Mouse (Mus musculus): Measurements from ENCODE around the gene Myadml2. TPM values are rescaled to one million over a fixed set of nuclear protein-coding genes. Genes with fewer than 3 reads are reported as not detected.

Myadml2 gene
- polyA plus RNA-seq, 1 experiment: not detected

DNA sequence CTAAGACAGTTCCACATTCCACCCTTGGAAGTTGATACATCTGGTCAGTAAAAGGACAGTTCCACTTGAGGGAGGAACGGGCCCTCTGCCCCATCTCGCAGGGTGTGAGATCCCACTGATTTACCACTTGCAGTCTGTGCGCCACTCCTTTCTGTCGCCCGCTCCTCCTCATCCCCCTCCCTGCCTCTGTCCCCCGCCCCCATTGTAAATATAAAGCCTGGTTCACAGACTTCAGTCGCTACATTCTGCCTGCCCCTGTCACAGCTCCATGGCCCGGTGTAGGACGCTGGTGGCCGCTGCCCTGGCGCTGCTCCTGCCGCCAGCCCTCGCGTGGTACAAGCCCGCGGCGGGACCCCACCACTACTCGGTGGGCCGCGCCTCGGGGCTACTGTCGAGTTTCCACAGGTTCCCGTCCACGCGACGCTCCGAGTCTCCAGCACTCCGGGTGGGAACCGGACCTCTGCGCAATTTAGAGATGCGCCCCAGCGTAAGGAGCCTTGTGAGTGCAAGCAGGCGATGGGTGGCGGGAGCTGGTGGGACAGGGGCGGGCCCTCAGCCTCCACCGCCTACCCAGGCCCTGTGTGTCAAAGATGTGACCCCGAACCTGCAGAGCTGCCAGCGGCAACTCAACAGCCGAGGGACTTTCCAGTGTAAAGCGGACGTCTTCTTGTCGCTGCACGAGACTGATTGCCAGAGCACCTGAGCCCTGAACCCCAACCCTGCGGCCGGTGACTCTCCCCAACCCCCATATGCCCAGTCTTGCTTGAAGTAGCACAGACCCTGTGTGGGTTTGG, 39.5 kb downstream of the Myadml2 start, which contains the start of gene Npb:
Gene Npb (plus strand): TSS at position 237 of the 794 bp plus-strand sequence.
- peaks cover 22% of the 10 kb centered on the region for H3K36me3 ChIP-seq (ENCODE audit: control insufficient read depth, insufficient read depth, low read length, poor library complexity, severe bottlenecking)
- TF ChIP-seq EP300 (IDR thresholded peaks at IDR 0.05; ENCODE audit: insufficient read depth, low read depth, low read length) (no peak), POLR2A (IDR thresholded peaks at IDR 0.05; ENCODE audit: insufficient read depth, low read length) (no peak), CTCF (IDR thresholded peaks at IDR 0.05; ENCODE audit: low read depth, low read length) (no peak)
- H3K27ac ChIP-seq (ENCODE audit: insufficient read depth, low read length): no peak within 1 kb of the TSS
- peak within 1 kb of the TSS; percentile 28 for H3K4me3 ChIP-seq (ENCODE audit: low read depth, low read length)
- no peaks in the 10 kb centered on the region for H3K9me3 ChIP-seq (replicated peaks; ENCODE audit: control insufficient read depth, insufficient read depth, low read length, poor library complexity, severe bottlenecking)
- H3K4me1 ChIP-seq (ENCODE audit: control insufficient read depth, insufficient read depth, low read length): no peaks in the 10 kb centered on the region
- H3K9ac ChIP-seq (ENCODE audit: low read depth, poor library complexity, severe bottlenecking): peak within 1 kb of the TSS; percentile 61
- H3K27me3 ChIP-seq (ENCODE audit: control insufficient read depth, insufficient read depth, low read length, poor library complexity, severe bottlenecking): no peaks in the 10 kb centered on the region

DNA sequence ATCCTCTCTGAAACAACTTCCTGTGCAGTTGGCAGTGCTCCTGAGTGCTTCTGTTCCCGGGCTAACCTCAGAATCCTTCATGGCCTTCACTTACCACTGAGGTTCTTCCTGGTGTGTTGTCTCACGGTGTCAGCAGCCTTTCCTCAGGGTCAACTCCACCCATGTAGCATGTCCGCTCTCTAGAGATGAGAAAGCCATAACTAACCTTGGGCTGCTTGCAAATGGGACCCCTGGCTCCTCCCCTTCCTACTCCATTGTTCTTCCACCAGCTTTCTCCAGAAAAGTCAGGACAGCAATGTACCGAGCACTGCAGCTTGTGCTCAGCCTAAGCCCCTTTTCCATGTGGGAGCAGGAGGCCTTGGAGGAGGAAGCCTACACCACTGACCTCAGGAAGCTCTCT, 41.2 kb downstream of the Myadml2 start:
- TF ChIP-seq EP300 (IDR thresholded peaks at IDR 0.05; ENCODE audit: insufficient read depth, low read depth, low read length): no peak
- TF ChIP-seq CTCF (IDR thresholded peaks at IDR 0.05; ENCODE audit: low read depth, low read length): no peak
- TF ChIP-seq POLR2A (IDR thresholded peaks at IDR 0.05; ENCODE audit: insufficient read depth, low read length): no peak
- Histone ChIP-seq H3K27me3 (ENCODE audit: control insufficient read depth, insufficient read depth, low read length, poor library complexity, severe bottlenecking) (no peaks in the 10 kb centered on the region), H3K9me3 (replicated peaks; ENCODE audit: control insufficient read depth, insufficient read depth, low read length, poor library complexity, severe bottlenecking) (no peaks in the 10 kb centered on the region), H3K27ac (ENCODE audit: insufficient read depth, low read length) (no peak overlapping the region), H3K36me3 (ENCODE audit: control insufficient read depth, insufficient read depth, low read length, poor library complexity, severe bottlenecking) (peaks cover 23% of the 10 kb centered on the region), H3K4me1 (ENCODE audit: control insufficient read depth, insufficient read depth, low read length) (no peaks in the 10 kb centered on the region), H3K4me3 (ENCODE audit: low read depth, low read length) (no peak overlapping the region), H3K9ac (ENCODE audit: low read depth, poor library complexity, severe bottlenecking) (no peak overlapping the region)

DNA sequence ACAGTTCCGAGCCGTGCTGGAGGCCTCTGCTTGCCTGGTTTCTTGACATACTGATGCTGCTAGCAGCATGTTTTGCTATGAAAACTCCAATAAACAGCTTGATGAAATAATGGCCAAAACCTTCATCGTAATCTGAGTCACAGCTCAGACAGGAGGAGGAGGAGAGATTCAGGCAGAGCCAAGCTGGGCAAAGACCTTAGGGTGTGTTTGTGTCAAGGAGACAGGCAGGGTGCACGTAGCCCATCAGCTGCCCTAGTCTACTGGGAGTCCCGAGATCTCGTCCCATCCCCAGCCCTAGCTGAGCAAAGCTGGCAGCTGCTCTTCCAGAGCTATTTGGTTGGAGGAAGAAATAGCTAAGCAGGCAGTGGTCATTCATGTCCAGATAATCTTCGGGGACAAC, 42.3 kb downstream of the Myadml2 start:
- H3K4me1 ChIP-seq (ENCODE audit: control insufficient read depth, insufficient read depth, low read length): no peaks in the 10 kb centered on the region
- no peak overlapping the region for H3K9ac ChIP-seq (ENCODE audit: low read depth, poor library complexity, severe bottlenecking)
- no peaks in the 10 kb centered on the region for H3K27me3 ChIP-seq (ENCODE audit: control insufficient read depth, insufficient read depth, low read length, poor library complexity, severe bottlenecking)
- H3K4me3 ChIP-seq (ENCODE audit: low read depth, low read length): no peak overlapping the region
- no peaks in the 10 kb centered on the region for H3K9me3 ChIP-seq (replicated peaks; ENCODE audit: control insufficient read depth, insufficient read depth, low read length, poor library complexity, severe bottlenecking)
- H3K27ac ChIP-seq (ENCODE audit: insufficient read depth, low read length): no peak overlapping the region
- H3K36me3 ChIP-seq (ENCODE audit: control insufficient read depth, insufficient read depth, low read length, poor library complexity, severe bottlenecking): peaks cover 24% of the 10 kb centered on the region
- TF ChIP-seq CTCF (IDR thresholded peaks at IDR 0.05; ENCODE audit: low read depth, low read length): no peak
- no peak for TF ChIP-seq POLR2A (IDR thresholded peaks at IDR 0.05; ENCODE audit: insufficient read depth, low read length)
- TF ChIP-seq EP300 (IDR thresholded peaks at IDR 0.05; ENCODE audit: insufficient read depth, low read depth, low read length): no peak

- Histone ChIP-seq H3K4me3 (ENCODE audit: low read depth, low read length) (no peak overlapping the region), H3K4me1 (ENCODE audit: control insufficient read depth, insufficient read depth, low read length) (no peaks in the 10 kb centered on the region), H3K9me3 (replicated peaks; ENCODE audit: control insufficient read depth, insufficient read depth, low read length, poor library complexity, severe bottlenecking) (no peaks in the 10 kb centered on the region), H3K36me3 (ENCODE audit: control insufficient read depth, insufficient read depth, low read length, poor library complexity, severe bottlenecking) (peaks cover 24% of the 10 kb centered on the region), H3K27ac (ENCODE audit: insufficient read depth, low read length) (no peak overlapping the region), H3K9ac (ENCODE audit: low read depth, poor library complexity, severe bottlenecking) (no peak overlapping the region), H3K27me3 (ENCODE audit: control insufficient read depth, insufficient read depth, low read length, poor library complexity, severe bottlenecking) (no peaks in the 10 kb centered on the region)
- TF ChIP-seq EP300 (IDR thresholded peaks at IDR 0.05; ENCODE audit: insufficient read depth, low read depth, low read length) (no peak), CTCF (IDR thresholded peaks at IDR 0.05; ENCODE audit: low read depth, low read length) (no peak), POLR2A (IDR thresholded peaks at IDR 0.05; ENCODE audit: insufficient read depth, low read length) (no peak)
Observed at GRCm38 (mm10) chr11:120603545-120603944, 44.4 kb downstream of the Myadml2 start.

DNA sequence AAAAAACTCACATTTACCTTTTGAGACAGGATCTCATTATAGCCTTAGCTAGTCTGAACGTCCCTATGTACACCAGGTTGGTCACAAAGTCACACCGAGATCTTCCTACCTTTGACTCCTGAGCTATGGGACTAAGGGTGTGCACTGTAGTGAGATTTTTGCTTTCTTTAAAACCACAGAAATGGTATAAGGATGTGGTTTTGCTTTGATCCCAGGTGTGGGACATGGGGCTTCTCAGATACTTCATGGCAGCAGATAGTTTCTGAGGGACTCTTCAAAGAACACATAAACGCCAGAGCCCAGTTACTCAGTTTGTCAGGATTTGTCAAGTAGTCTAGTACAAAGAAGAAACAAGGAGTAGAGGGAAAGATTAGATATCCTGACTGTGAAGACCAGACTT, 47.2 kb downstream of the Myadml2 start:
- Histone ChIP-seq H3K9ac (ENCODE audit: low read depth, poor library complexity, severe bottlenecking) (no peak overlapping the region), H3K4me1 (ENCODE audit: control insufficient read depth, insufficient read depth, low read length) (peaks cover 1% of the 10 kb centered on the region), H3K27ac (ENCODE audit: insufficient read depth, low read length) (no peak overlapping the region), H3K4me3 (ENCODE audit: low read depth, low read length) (no peak overlapping the region), H3K36me3 (ENCODE audit: control insufficient read depth, insufficient read depth, low read length, poor library complexity, severe bottlenecking) (peaks cover 37% of the 10 kb centered on the region), H3K9me3 (replicated peaks; ENCODE audit: control insufficient read depth, insufficient read depth, low read length, poor library complexity, severe bottlenecking) (no peaks in the 10 kb centered on the region), H3K27me3 (ENCODE audit: control insufficient read depth, insufficient read depth, low read length, poor library complexity, severe bottlenecking) (no peaks in the 10 kb centered on the region)
- TF ChIP-seq POLR2A (IDR thresholded peaks at IDR 0.05; ENCODE audit: insufficient read depth, low read length) (no peak), CTCF (IDR thresholded peaks at IDR 0.05; ENCODE audit: low read depth, low read length) (no peak), EP300 (IDR thresholded peaks at IDR 0.05; ENCODE audit: insufficient read depth, low read depth, low read length) (no peak)

GRCm38 (mm10) chr11:120598990-120599549, 48.9 kb downstream of the Myadml2 start:
- Histone ChIP-seq H3K4me1 (ENCODE audit: control insufficient read depth, insufficient read depth, low read length) (peaks cover 1% of the 10 kb centered on the region), H3K36me3 (ENCODE audit: control insufficient read depth, insufficient read depth, low read length, poor library complexity, severe bottlenecking) (peaks cover 50% of the 10 kb centered on the region), H3K9ac (ENCODE audit: low read depth, poor library complexity, severe bottlenecking) (peak overlapping the region; percentile 84), H3K9me3 (replicated peaks; ENCODE audit: control insufficient read depth, insufficient read depth, low read length, poor library complexity, severe bottlenecking) (no peaks in the 10 kb centered on the region), H3K27ac (ENCODE audit: insufficient read depth, low read length) (peak overlapping the region; percentile 61; the same call in 1 of the 2 replicates), H3K4me3 (ENCODE audit: low read depth, low read length) (peak overlapping the region; percentile 93), H3K27me3 (ENCODE audit: control insufficient read depth, insufficient read depth, low read length, poor library complexity, severe bottlenecking) (no peaks in the 10 kb centered on the region)
- no peak for TF ChIP-seq POLR2A (IDR thresholded peaks at IDR 0.05; ENCODE audit: insufficient read depth, low read length)
- no peak for TF ChIP-seq CTCF (IDR thresholded peaks at IDR 0.05; ENCODE audit: low read depth, low read length)
- no peak for TF ChIP-seq EP300 (IDR thresholded peaks at IDR 0.05; ENCODE audit: insufficient read depth, low read depth, low read length)
